Mouse (Mus musculus): ENCODE data around the gene Myo5c. TPM values are rescaled to one million over a fixed set of nuclear protein-coding genes. Genes with fewer than 3 reads are reported as not detected.

Myo5c gene
- polyA plus RNA-seq, 1 experiment from 2014 or later, result 1.1 TPM

GRCm38 (mm10) chr9:75221420-75222287, 10.2 kb upstream of the Myo5c start:
- no peaks in the 10 kb centered on the region for H3K4me1 ChIP-seq
- no peak overlapping the region for H3K4me3 ChIP-seq
- H3K27me3 ChIP-seq, result no peaks in the 10 kb centered on the region
- H3K9ac ChIP-seq, result no peak overlapping the region
- H3K27ac ChIP-seq, result no peak overlapping the region
- WGBS, result 70% methylated on average over 10 of the region's 10 CpGs
- peak; percentile 67 for ATAC-seq (ENCODE audit: insufficient number of reproducible peaks, insufficient read depth, low FRiP score, low TSS enrichment)
- H3K4me2 ChIP-seq (replicated peaks), result no peak overlapping the region
- no peaks in the 10 kb centered on the region for H3K9me3 ChIP-seq
- H3K36me3 ChIP-seq, result 0 out of 2 replicates have a peak, but pooled peaks cover 3% of the 10 kb centered on the region

GRCm38 (mm10) chr9:75232860-75233259, 1.0 kb downstream of the Myo5c start:
- H3K4me1 ChIP-seq, result peaks cover 12% of the 10 kb centered on the region; the same call in 1 of the 2 replicates
- H3K4me2 ChIP-seq (replicated peaks), result no peak overlapping the region
- no peaks in the 10 kb centered on the region for H3K36me3 ChIP-seq
- no peak overlapping the region for H3K9ac ChIP-seq
- H3K27me3 ChIP-seq, result peaks cover 38% of the 10 kb centered on the region
- no peaks in the 10 kb centered on the region for H3K9me3 ChIP-seq
- H3K4me3 ChIP-seq, result no peak overlapping the region
- H3K27ac ChIP-seq, result no peak overlapping the region
- 22% methylated on average over 8 of the region's 8 CpGs for WGBS
- ATAC-seq (ENCODE audit: insufficient number of reproducible peaks, insufficient read depth, low FRiP score, low TSS enrichment), result no peak

- no peak overlapping the region for H3K27ac ChIP-seq
- H3K36me3 ChIP-seq, result no peaks in the 10 kb centered on the region
- H3K4me2 ChIP-seq (replicated peaks), result no peak overlapping the region
- H3K4me1 ChIP-seq, result peaks cover 12% of the 10 kb centered on the region; the same call in 1 of the 2 replicates
- H3K4me3 ChIP-seq, result no peak overlapping the region
- no peaks in the 10 kb centered on the region for H3K9me3 ChIP-seq
- 28% methylated on average over 7 of the region's 7 CpGs for WGBS
- ATAC-seq (ENCODE audit: insufficient number of reproducible peaks, insufficient read depth, low FRiP score, low TSS enrichment), result no peak
- H3K9ac ChIP-seq, result no peak overlapping the region
- H3K27me3 ChIP-seq, result peaks cover 38% of the 10 kb centered on the region
Measured at GRCm38 (mm10) chr9:75234271-75234741, 2.5 kb downstream of the Myo5c start.

GRCm38 (mm10) chr9:75234983-75235627, 3.3 kb downstream of the Myo5c start:
- peaks cover 38% of the 10 kb centered on the region for H3K27me3 ChIP-seq
- H3K9ac ChIP-seq, result no peak overlapping the region
- H3K4me3 ChIP-seq, result no peak overlapping the region
- no peak for ATAC-seq (ENCODE audit: insufficient number of reproducible peaks, insufficient read depth, low FRiP score, low TSS enrichment)
- H3K27ac ChIP-seq, result no peak overlapping the region
- 65% methylated on average over 11 of the region's 12 CpGs for WGBS
- no peaks in the 10 kb centered on the region for H3K9me3 ChIP-seq
- H3K36me3 ChIP-seq, result no peaks in the 10 kb centered on the region
- no peak overlapping the region for H3K4me2 ChIP-seq (replicated peaks)
- peaks cover 12% of the 10 kb centered on the region; the same call in 1 of the 2 replicates for H3K4me1 ChIP-seq

GRCm38 (mm10) chr9:75235696-75236095, 3.9 kb downstream of the Myo5c start:
- H3K27me3 ChIP-seq, result peaks cover 36% of the 10 kb centered on the region
- no peaks in the 10 kb centered on the region for H3K36me3 ChIP-seq
- no peak overlapping the region for H3K9ac ChIP-seq
- no peak for ATAC-seq (ENCODE audit: insufficient number of reproducible peaks, insufficient read depth, low FRiP score, low TSS enrichment)
- H3K4me3 ChIP-seq, result no peak overlapping the region
- H3K4me1 ChIP-seq, result peaks cover 12% of the 10 kb centered on the region; the same call in 1 of the 2 replicates
- H3K27ac ChIP-seq, result no peak overlapping the region
- no peak overlapping the region for H3K4me2 ChIP-seq (replicated peaks)
- WGBS, result 45% methylated on average over 2 of the region's 2 CpGs
- no peaks in the 10 kb centered on the region for H3K9me3 ChIP-seq

- 76% methylated on average over 12 of the region's 12 CpGs for WGBS
- ATAC-seq (ENCODE audit: insufficient number of reproducible peaks, insufficient read depth, low FRiP score, low TSS enrichment), result no peak
- H3K4me1 ChIP-seq, result peaks cover 12% of the 10 kb centered on the region; the same call in 1 of the 2 replicates
- no peak overlapping the region for H3K9ac ChIP-seq
- no peak overlapping the region for H3K4me3 ChIP-seq
- no peak overlapping the region for H3K27ac ChIP-seq
- no peak overlapping the region for H3K4me2 ChIP-seq (replicated peaks)
- H3K9me3 ChIP-seq, result no peaks in the 10 kb centered on the region
- H3K36me3 ChIP-seq, result no peaks in the 10 kb centered on the region
- peaks cover 28% of the 10 kb centered on the region for H3K27me3 ChIP-seq
Measured at GRCm38 (mm10) chr9:75236416-75237308, 4.8 kb downstream of the Myo5c start.

- Histone ChIP-seq H3K4me1 (peaks cover 4% of the 10 kb centered on the region; the same call in 1 of the 2 replicates), H3K27ac (no peak overlapping the region), H3K4me2 (replicated peaks) (no peak overlapping the region), H3K9ac (no peak overlapping the region), H3K9me3 (no peaks in the 10 kb centered on the region), H3K27me3 (peaks cover 14% of the 10 kb centered on the region), H3K4me3 (no peak overlapping the region), H3K36me3 (no peaks in the 10 kb centered on the region)
- WGBS, result 83% methylated on average over 3 of the region's 3 CpGs
- ATAC-seq (ENCODE audit: insufficient number of reproducible peaks, insufficient read depth, low FRiP score, low TSS enrichment), result no peak
Measured at GRCm38 (mm10) chr9:75238179-75238578, 6.4 kb downstream of the Myo5c start.

GRCm38 (mm10) chr9:75243052-75243451, 11.2 kb downstream of the Myo5c start:
- Histone ChIP-seq H3K36me3 (no peaks in the 10 kb centered on the region), H3K27me3 (no peaks in the 10 kb centered on the region), H3K4me1 (peaks cover 9% of the 10 kb centered on the region), H3K9me3 (no peaks in the 10 kb centered on the region), H3K9ac (no peak overlapping the region), H3K4me3 (no peak overlapping the region), H3K27ac (no peak overlapping the region), H3K4me2 (replicated peaks) (no peak overlapping the region)
- no peak for ATAC-seq (ENCODE audit: insufficient number of reproducible peaks, insufficient read depth, low FRiP score, low TSS enrichment)
- WGBS, result 77% methylated on average over 6 of the region's 6 CpGs

- ATAC-seq (ENCODE audit: insufficient number of reproducible peaks, insufficient read depth, low FRiP score, low TSS enrichment), result peak; percentile 50; the same call in 1 of the 2 replicates
- Histone ChIP-seq H3K4me2 (replicated peaks) (no peak overlapping the region), H3K4me1 (peaks cover 9% of the 10 kb centered on the region), H3K9me3 (no peaks in the 10 kb centered on the region), H3K9ac (no peak overlapping the region), H3K36me3 (no peaks in the 10 kb centered on the region), H3K27ac (0 out of 2 replicates have a peak overlapping the region, but pooled peaks have one; percentile 2), H3K27me3 (no peaks in the 10 kb centered on the region), H3K4me3 (no peak overlapping the region)
- 26% methylated on average over 5 of the region's 5 CpGs for WGBS
Measured at GRCm38 (mm10) chr9:75243730-75244406, 12.0 kb downstream of the Myo5c start.

- Histone ChIP-seq H3K4me2 (replicated peaks) (no peak overlapping the region), H3K9me3 (no peaks in the 10 kb centered on the region), H3K36me3 (no peaks in the 10 kb centered on the region), H3K27me3 (no peaks in the 10 kb centered on the region), H3K4me3 (no peak overlapping the region), H3K9ac (no peak overlapping the region), H3K27ac (no peak overlapping the region), H3K4me1 (peaks cover 9% of the 10 kb centered on the region)
- no peak for ATAC-seq (ENCODE audit: insufficient number of reproducible peaks, insufficient read depth, low FRiP score, low TSS enrichment)
- 71% methylated on average over 4 of the region's 4 CpGs for whole genome bisulfite sequencing
Measured at GRCm38 (mm10) chr9:75244527-75244926, 12.7 kb downstream of the Myo5c start.

Data from embryonic facial prominence, embryonic 12.5 days (tissue).